Mouse (Mus musculus) limb, embryonic 11.5 days (tissue): ENCODE measurements around the gene Zfp697. TPM values are rescaled to one million over a fixed set of nuclear protein-coding genes. Genes with fewer than 3 reads are reported as not detected.
"Not testable (repeated sequence)": the region's sequence is repeated elsewhere in the genome, so short reads cannot be mapped to it uniquely, and the experiment has no call there.

Experiments used
- ATAC-seq: fragments of 200-750 bp; cut with Nextera tagmentation; 2 replicates; pipeline ENCODE4 v1.8.0; 2017; ENCODE audit warnings: low read depth; ENCODE audit not compliant: insufficient number of reproducible peaks, low FRiP score, low TSS enrichment
- DNase-seq: peaks from one replicate; pipeline ENCODE4 v3.0.0-alpha.2; 2015; ENCODE audit warnings: low spot score
- H3K27ac ChIP-seq: fragments of 300-500 bp; sonication (generic); replicated peaks from 2 replicates; pipeline ENCODE4 v1.5.1; 2014; ENCODE audit warnings: low read depth, mild to moderate bottlenecking, low read length
- H3K27me3 ChIP-seq: fragments of 300-500 bp; sonication (generic); 2 replicates; pipeline ENCODE4 v1.6.1; 2014; ENCODE audit warnings: mild to moderate bottlenecking, low read length, mixed read lengths; ENCODE audit not compliant: control insufficient read depth, insufficient read depth
- H3K36me3 ChIP-seq: fragments of 300-500 bp; sonication (generic); 2 replicates; pipeline ENCODE4 v1.6.1; 2014; ENCODE audit warnings: mild to moderate bottlenecking, low read length, moderate library complexity, mixed read lengths; ENCODE audit not compliant: control insufficient read depth, insufficient read depth
- H3K4me1 ChIP-seq: fragments of 300-500 bp; sonication (generic); 2 replicates; pipeline ENCODE4 v1.6.1; 2014; ENCODE audit warnings: low read length, mixed read lengths; ENCODE audit not compliant: control insufficient read depth, insufficient read depth
- H3K4me2 ChIP-seq: fragments of 300-500 bp; sonication (generic); 2 replicates; pipeline ENCODE4 v1.6.1; 2014; ENCODE audit warnings: low read depth, mild to moderate bottlenecking, moderate library complexity; ENCODE audit not compliant: severe bottlenecking
- H3K4me3 ChIP-seq: fragments of 300-500 bp; sonication (generic); 2 replicates; pipeline ENCODE4 v1.5.1; 2014; ENCODE audit warnings: low read depth, low read length
- H3K9ac ChIP-seq: fragments of 300-500 bp; sonication (generic); 2 replicates; pipeline ENCODE4 v1.6.1; 2014; ENCODE audit warnings: mild to moderate bottlenecking, low read length
- H3K9me3 ChIP-seq: fragments of 300-500 bp; sonication (generic); 2 replicates; pipeline ENCODE4 v1.6.1; 2016; ENCODE audit warnings: low read length; ENCODE audit not compliant: control insufficient read depth
- WGBS: fragments of 180-500 bp; shearing (Covaris S2); extraction: QIAGEN DNeasy Blood & Tissue Kit; methylation state at CpG from one replicate; pipeline ENCODE4 v1.1.7; 2014; 5-methylcytosine and 5-hydroxymethylcytosine counted together
- polyA plus RNA-seq: library from polyadenylated mRNA; unstranded; fragments of >200 nt; fragmentation: Nextera tagmentation; extraction: Ambion mirVana; gene quantifications from 2 replicates; pipeline ENCODE4 v1.2.1, GENCODE M21; 2014

The Zfp697 gene
- polyA plus RNA-seq, 1 experiment from 2014 or later = 10.4 TPM

GRCm38 (mm10) chr3:98548495-98548894 is 166.2 kb downstream of the Zfp697 start:
- not testable (repeated sequence) for H3K36me3 ChIP-seq, H3K9me3 ChIP-seq, H3K4me2 ChIP-seq, H3K27me3 ChIP-seq, H3K4me3 ChIP-seq, ATAC-seq, H3K9ac ChIP-seq, H3K27ac ChIP-seq, DNase-seq, H3K4me1 ChIP-seq
- 100% methylated on average over 1 of the region's 1 CpGs for WGBS

- not testable (repeated sequence) for H3K4me1 ChIP-seq, H3K36me3 ChIP-seq, H3K4me2 ChIP-seq, ATAC-seq, H3K27ac ChIP-seq, DNase-seq, H3K4me3 ChIP-seq, H3K9ac ChIP-seq, H3K27me3 ChIP-seq, H3K9me3 ChIP-seq
- no CpG with 5 or more reads among the region's 2 CpGs for WGBS
These were observed 168.0 kb downstream of the Zfp697 start for GRCm38 (mm10) chr3:98550215-98550614.

- no CpG with 5 or more reads among the region's 1 CpGs for WGBS
- not testable (repeated sequence) for H3K36me3 ChIP-seq, H3K27ac ChIP-seq
These were observed 168.6 kb downstream of the Zfp697 start for GRCm38 (mm10) chr3:98550832-98551231.

GRCm38 (mm10) chr3:98560711-98561110 is 178.4 kb downstream of the Zfp697 start:
- not testable (repeated sequence) for H3K36me3 ChIP-seq, DNase-seq, ATAC-seq, H3K27me3 ChIP-seq, H3K9ac ChIP-seq, H3K27ac ChIP-seq, H3K4me1 ChIP-seq, H3K9me3 ChIP-seq, H3K4me3 ChIP-seq, H3K4me2 ChIP-seq
- WGBS = no CpG with 5 or more reads among the region's 5 CpGs

More at GRCm38 (mm10) chr3:98550832-98551231, 168.6 kb downstream of the Zfp697 start:
- not testable (repeated sequence) for H3K27me3 ChIP-seq, H3K4me3 ChIP-seq, H3K9ac ChIP-seq, H3K4me2 ChIP-seq, H3K9me3 ChIP-seq, ATAC-seq, H3K4me1 ChIP-seq, DNase-seq

- H3K27me3 ChIP-seq, H3K36me3 ChIP-seq, H3K9me3 ChIP-seq, ATAC-seq, H3K27ac ChIP-seq, H3K4me1 ChIP-seq, H3K4me3 ChIP-seq, DNase-seq, H3K9ac ChIP-seq, H3K4me2 ChIP-seq: not testable (repeated sequence)
- no CpG with 5 or more reads among the region's 2 CpGs for WGBS
These were observed 181.6 kb downstream of the Zfp697 start for GRCm38 (mm10) chr3:98563831-98564230.

- ATAC-seq, H3K36me3 ChIP-seq, H3K4me3 ChIP-seq, H3K27me3 ChIP-seq, DNase-seq, H3K9me3 ChIP-seq, H3K4me1 ChIP-seq, H3K4me2 ChIP-seq, H3K27ac ChIP-seq, H3K9ac ChIP-seq: not testable (repeated sequence)
- WGBS = no CpG with 5 or more reads among the region's 3 CpGs
These were observed 182.6 kb downstream of the Zfp697 start for GRCm38 (mm10) chr3:98564894-98565293.

GRCm38 (mm10) chr3:98567717-98568116 is 185.5 kb downstream of the Zfp697 start:
- H3K4me1 ChIP-seq, H3K27me3 ChIP-seq, ATAC-seq, H3K36me3 ChIP-seq, DNase-seq, H3K9me3 ChIP-seq, H3K4me3 ChIP-seq, H3K9ac ChIP-seq, H3K27ac ChIP-seq, H3K4me2 ChIP-seq: not testable (repeated sequence)
- 89% methylated on average over 2 of the region's 2 CpGs for WGBS

- not testable (repeated sequence) for H3K27me3 ChIP-seq, H3K4me1 ChIP-seq, H3K9ac ChIP-seq, DNase-seq, ATAC-seq, H3K36me3 ChIP-seq, H3K9me3 ChIP-seq, H3K4me2 ChIP-seq, H3K27ac ChIP-seq, H3K4me3 ChIP-seq
- WGBS = no CpG with 5 or more reads among the region's 1 CpGs
These were observed 198.8 kb downstream of the Zfp697 start for GRCm38 (mm10) chr3:98581024-98581423.

- not testable (repeated sequence) for H3K9me3 ChIP-seq, ATAC-seq, H3K36me3 ChIP-seq, H3K27ac ChIP-seq, H3K9ac ChIP-seq, H3K4me3 ChIP-seq, H3K27me3 ChIP-seq, H3K4me1 ChIP-seq, DNase-seq, H3K4me2 ChIP-seq
- no CpG with 5 or more reads among the region's 1 CpGs for WGBS
These were observed 199.9 kb downstream of the Zfp697 start for GRCm38 (mm10) chr3:98582202-98582601.
